Mouse (Mus musculus) hindbrain, embryonic 16.5 days (tissue): ENCODE results near the gene Qrfp. TPM values are rescaled to one million over a fixed set of nuclear protein-coding genes. Genes with fewer than 3 reads are reported as not detected.

ENCODE experiments used
- ATAC-seq: fragments of 200-750 bp; cut with Nextera tagmentation; 2 replicates; pipeline ENCODE4 v1.8.0; 2017; ENCODE audit warnings: moderate TSS enrichment, moderate library complexity
- H3K27ac ChIP-seq: fragments of 300-500 bp; sonication (generic); 2 replicates; pipeline ENCODE4 v1.5.1; 2014; ENCODE audit warnings: low read depth, mild to moderate bottlenecking, control low read depth, low read length, moderate library complexity
- H3K27me3 ChIP-seq: fragments of 300-500 bp; sonication (generic); replicated peaks from 2 replicates; pipeline ENCODE4 v1.6.1; 2014; ENCODE audit warnings: low read length; ENCODE audit not compliant: control insufficient read depth, insufficient read depth
- H3K36me3 ChIP-seq: fragments of 300-500 bp; sonication (generic); 2 replicates; pipeline ENCODE4 v1.6.1; 2014; ENCODE audit warnings: mild to moderate bottlenecking, low read length, moderate library complexity, mixed read lengths; ENCODE audit not compliant: control insufficient read depth, insufficient read depth
- H3K4me1 ChIP-seq: fragments of 300-500 bp; sonication (generic); 2 replicates; pipeline ENCODE4 v1.6.1; 2014; ENCODE audit warnings: low read depth, low read length; ENCODE audit not compliant: control insufficient read depth, insufficient read depth
- H3K4me2 ChIP-seq: fragments of 300-500 bp; sonication (generic); 2 replicates; pipeline ENCODE4 v1.6.1; 2014; ENCODE audit warnings: mild to moderate bottlenecking, low read length, control low read depth, moderate library complexity
- H3K4me3 ChIP-seq: fragments of 300-500 bp; sonication (generic); 2 replicates; pipeline ENCODE4 v1.5.1; 2014; ENCODE audit warnings: mild to moderate bottlenecking, low read length, control low read depth, moderate library complexity
- H3K9ac ChIP-seq: fragments of 300-500 bp; sonication (generic); 2 replicates; pipeline ENCODE4 v1.6.1; 2014; ENCODE audit warnings: low read depth, mild to moderate bottlenecking, control low read depth, low read length, moderate library complexity
- H3K9me3 ChIP-seq: fragments of 300-500 bp; sonication (generic); 2 replicates; pipeline ENCODE4 v1.6.1; 2014; ENCODE audit warnings: mild to moderate bottlenecking, low read length, moderate library complexity; ENCODE audit not compliant: control insufficient read depth
- WGBS: fragments of 180-500 bp; shearing (Covaris S2); extraction: QIAGEN DNeasy Blood & Tissue Kit; methylation state at CpG from one replicate; pipeline ENCODE4 v1.1.7; 2014; 5-methylcytosine and 5-hydroxymethylcytosine counted together
- polyA plus RNA-seq: library from polyadenylated mRNA; unstranded; fragments of >200 nt; fragmentation: Nextera tagmentation; extraction: Ambion mirVana; gene quantifications from 2 replicates; pipeline ENCODE4 v1.2.1, GENCODE M21; 2015

Gene Qrfp
- polyA plus RNA-seq = 0.09 TPM in 1 of 2 replicates, not detected in the other

DNA sequence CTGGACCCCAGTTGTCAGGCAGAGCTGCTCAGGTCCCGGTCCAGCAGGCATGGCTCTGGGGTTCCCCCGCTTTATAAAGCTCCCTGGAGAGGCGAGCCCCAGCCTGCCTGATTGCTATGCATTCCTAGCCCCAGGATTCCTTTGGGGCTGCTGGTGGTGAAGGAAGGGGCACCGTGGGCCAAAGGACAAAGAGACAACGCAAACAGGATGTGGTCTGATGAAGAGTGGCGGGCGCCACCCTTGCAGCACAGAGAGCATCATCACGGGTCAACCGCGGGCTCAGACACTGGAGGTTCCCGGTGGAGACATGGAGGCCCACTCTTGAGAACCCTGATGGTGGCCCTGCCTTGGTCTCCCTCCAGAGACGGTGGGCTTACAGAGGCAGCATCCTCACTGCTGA lies at the start of gene Qrfp:
Gene Qrfp (minus strand): TSS at position 137 of the 400 bp plus-strand sequence.
- Histone ChIP-seq H3K4me2 (no peak within 1 kb of the TSS), H3K27me3 (no peaks in the 10 kb centered on the region), H3K36me3 (no peaks in the 10 kb centered on the region), H3K9me3 (no peaks in the 10 kb centered on the region), H3K27ac (no peak within 1 kb of the TSS), H3K4me1 (peaks cover 46% of the 10 kb centered on the region), H3K9ac (no peak within 1 kb of the TSS), H3K4me3 (no peak within 1 kb of the TSS)
- no peak for ATAC-seq
- 43% methylated on average over 12 of the region's 12 CpGs for WGBS

GRCm38 (mm10) chr2:31858500-31858899 lies 48.1 kb upstream of the Qrfp start:
- Histone ChIP-seq H3K27ac (no peak overlapping the region), H3K36me3 (no peaks in the 10 kb centered on the region), H3K4me2 (no peak overlapping the region), H3K4me3 (no peak overlapping the region), H3K4me1 (peaks cover 17% of the 10 kb centered on the region; the same call in 1 of the 2 replicates), H3K9ac (no peak overlapping the region), H3K9me3 (no peaks in the 10 kb centered on the region), H3K27me3 (no peaks in the 10 kb centered on the region)
- ATAC-seq = no peak
- WGBS = 20% methylated on average over 12 of the region's 12 CpGs

DNA sequence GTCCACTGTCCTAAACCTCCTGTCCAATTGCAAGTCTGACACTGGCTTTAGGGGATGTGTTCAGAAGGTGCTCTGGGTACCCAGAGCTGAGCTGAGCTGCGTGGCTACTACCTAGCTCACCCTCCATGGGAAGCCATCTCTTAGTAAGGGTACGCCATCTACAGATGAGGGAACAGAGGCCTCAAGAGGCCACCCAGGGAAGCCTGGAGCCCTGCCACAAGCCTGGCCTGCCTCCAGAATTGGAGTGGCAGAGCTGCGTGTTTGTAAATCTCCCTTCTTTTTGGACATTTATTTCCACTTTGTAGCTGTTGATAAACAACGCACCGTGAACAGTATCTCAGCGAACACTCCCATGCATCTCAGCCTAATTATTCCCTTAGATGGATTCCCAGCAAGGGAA lies 46.8 kb upstream of the Qrfp start:
- no peak overlapping the region for H3K4me3 ChIP-seq
- H3K4me1 ChIP-seq = peaks cover 17% of the 10 kb centered on the region; the same call in 1 of the 2 replicates
- no peak overlapping the region for H3K9ac ChIP-seq
- ATAC-seq = no peak
- WGBS = 45% methylated on average over 6 of the region's 6 CpGs
- no peak overlapping the region for H3K4me2 ChIP-seq
- H3K27ac ChIP-seq = no peak overlapping the region
- H3K9me3 ChIP-seq = no peaks in the 10 kb centered on the region
- no peaks in the 10 kb centered on the region for H3K36me3 ChIP-seq
- no peaks in the 10 kb centered on the region for H3K27me3 ChIP-seq

- H3K4me2 ChIP-seq = no peak overlapping the region
- no peak overlapping the region for H3K9ac ChIP-seq
- no peak overlapping the region for H3K27ac ChIP-seq
- no peaks in the 10 kb centered on the region for H3K9me3 ChIP-seq
- H3K4me1 ChIP-seq = peaks cover 17% of the 10 kb centered on the region; the same call in 1 of the 2 replicates
- no peak for ATAC-seq
- WGBS = 64% methylated on average over 8 of the region's 8 CpGs
- H3K4me3 ChIP-seq = no peak overlapping the region
- H3K36me3 ChIP-seq = no peaks in the 10 kb centered on the region
- no peaks in the 10 kb centered on the region for H3K27me3 ChIP-seq
Measured at GRCm38 (mm10) chr2:31855991-31856390, 45.6 kb upstream of the Qrfp start.

DNA sequence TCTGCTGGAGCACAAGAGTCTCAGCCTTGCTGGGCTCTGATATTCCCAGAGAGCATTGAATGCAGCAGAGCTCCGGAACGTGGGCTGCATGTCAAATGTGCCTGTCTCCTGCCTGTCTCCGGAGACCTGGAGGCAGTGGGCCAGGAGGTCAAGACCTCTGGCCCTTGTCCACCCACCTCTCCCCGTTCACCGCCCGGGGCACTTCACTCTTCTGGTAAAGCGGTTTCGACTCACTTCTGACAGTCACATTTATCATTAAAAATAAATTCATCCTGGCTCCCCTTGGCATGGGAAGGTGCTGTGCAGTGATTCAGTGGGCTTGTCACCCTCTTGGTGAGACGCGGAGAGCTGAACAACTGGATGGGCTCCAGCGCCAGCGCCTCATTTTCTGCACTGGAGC lies 39.8 kb upstream of the Qrfp start:
- H3K36me3 ChIP-seq = no peaks in the 10 kb centered on the region
- H3K27me3 ChIP-seq = peaks cover 19% of the 10 kb centered on the region
- H3K9ac ChIP-seq = no peak overlapping the region
- no peaks in the 10 kb centered on the region for H3K9me3 ChIP-seq
- ATAC-seq = no peak
- peaks cover 22% of the 10 kb centered on the region for H3K4me1 ChIP-seq
- WGBS = 21% methylated on average over 12 of the region's 12 CpGs
- no peak overlapping the region for H3K4me3 ChIP-seq
- no peak overlapping the region for H3K27ac ChIP-seq
- no peak overlapping the region for H3K4me2 ChIP-seq

GRCm38 (mm10) chr2:31847908-31848307 lies 37.5 kb upstream of the Qrfp start:
- peaks cover 27% of the 10 kb centered on the region for H3K27me3 ChIP-seq
- WGBS = 9% methylated on average over 6 of the region's 6 CpGs

GRCm38 (mm10) chr2:31846692-31847660 lies 36.6 kb upstream of the Qrfp start:
- H3K36me3 ChIP-seq = no peaks in the 10 kb centered on the region
- 3% methylated on average over 35 of the region's 35 CpGs for WGBS
- H3K9ac ChIP-seq = peak overlapping the region; percentile 74
- peak overlapping the region; percentile 64 for H3K4me3 ChIP-seq
- H3K4me1 ChIP-seq = peaks cover 24% of the 10 kb centered on the region
- peak overlapping the region; percentile 99 for H3K4me2 ChIP-seq
- H3K9me3 ChIP-seq = no peaks in the 10 kb centered on the region
- H3K27me3 ChIP-seq = peaks cover 27% of the 10 kb centered on the region
- no peak overlapping the region for H3K27ac ChIP-seq
- 0 out of 2 replicates have a peak, but pooled peaks have one; percentile 8 for ATAC-seq

More at GRCm38 (mm10) chr2:31847908-31848307, 37.5 kb upstream of the Qrfp start:
- Histone ChIP-seq H3K4me2 (no peak overlapping the region), H3K9ac (no peak overlapping the region), H3K4me1 (peaks cover 24% of the 10 kb centered on the region), H3K4me3 (no peak overlapping the region), H3K9me3 (no peaks in the 10 kb centered on the region), H3K36me3 (no peaks in the 10 kb centered on the region), H3K27ac (no peak overlapping the region)
- peak; percentile 15; the same call in 1 of the 2 replicates for ATAC-seq

- peak within 1 kb of the TSS; percentile 64 for H3K4me3 ChIP-seq
- H3K4me2 ChIP-seq = peak within 1 kb of the TSS; percentile 99
- peaks cover 24% of the 10 kb centered on the region for H3K4me1 ChIP-seq
- H3K27me3 ChIP-seq = peaks cover 27% of the 10 kb centered on the region
- H3K9ac ChIP-seq = peak within 1 kb of the TSS; percentile 74
- H3K27ac ChIP-seq = no peak within 1 kb of the TSS
- 0 out of 2 replicates have a peak, but pooled peaks have one; percentile 41 for ATAC-seq
- no peaks in the 10 kb centered on the region for H3K9me3 ChIP-seq
- no peaks in the 10 kb centered on the region for H3K36me3 ChIP-seq
- under 1% methylated on average over 67 of the region's 88 CpGs for WGBS
Measured at GRCm38 (mm10) chr2:31845896-31846691, 35.7 kb upstream of the Qrfp start, which contains the start of gene Fibcd1. Fibcd1 (minus strand) TSS chr2:31846005.
